Mouse (Mus musculus) stomach, postnatal 0 days (tissue): ENCODE data around the gene Zfp316.

Experiments used
- CTCF ChIP-seq: IDR thresholded peaks from 2 replicates; pipeline ENCODE4 v1.5.1; 2016; ENCODE audit warnings: antibody characterized with exemption, low read depth, mild to moderate bottlenecking, moderate library complexity
- EP300 ChIP-seq: optimal IDR thresholded peaks from 2 replicates; pipeline ENCODE3; 2016; ENCODE audit warnings: antibody characterized with exemption

- TF ChIP-seq CTCF = no peak
- TF ChIP-seq EP300 = no peak
These were observed 47.4 kb upstream of the Zfp316 start for GRCm38 (mm10) chr5:143317288-143317610.
